Comparison of ENCODE assay signal across 23 mouse cellular contexts in genomic region chr17:29747466-29747865, GRCm38 (mm10). TPM values are rescaled to one million over a fixed set of nuclear protein-coding genes. Genes with fewer than 3 reads are reported as not detected.
DNase-seq lines count a peak whose midpoint lies in the region; ATAC-seq and TF ChIP-seq lines count a peak whose summit lies in the region.
"Had no signal": no experiment of that assay in that cellular context is flagged by ENCODE, and none has a peak within 500 bp of the region (broad histone marks: within the 10 kb centered on the region; RNA-seq: fewer than 3 reads in every experiment).

No protein-coding gene starts in this region.

- peaks cover 10% of the 10 kb centered on the region; the same call in 1 of the 2 replicates for H3K4me1 ChIP-seq in kidney, postnatal 0 days (replicated peaks; ENCODE audit: insufficient read depth, low read length)
- peaks cover 31% of the 10 kb centered on the region for H3K4me1 ChIP-seq in midbrain, embryonic 12.5 days
- peaks cover 48% of the 10 kb centered on the region for H3K4me1 ChIP-seq in midbrain, embryonic 13.5 days (replicated peaks)
- H3K4me1 ChIP-seq in limb, embryonic 10.5 days, result peaks cover 36% of the 10 kb centered on the region

- H3K4me2 ChIP-seq in kidney, postnatal 0 days (ENCODE audit: low read length), result no peak overlapping the region
- H3K4me2 ChIP-seq in midbrain, embryonic 12.5 days (replicated peaks), result no peak overlapping the region
- H3K4me2 ChIP-seq in midbrain, embryonic 13.5 days (replicated peaks), result no peak overlapping the region
- H3K4me2 ChIP-seq: heart, embryonic 11.5 days; hindbrain, embryonic 15.5 days; intestine, embryonic 15.5 days; kidney, embryonic 15.5 days; limb, embryonic 12.5 days; liver, embryonic 11.5 days had no signal

- WGBS in kidney, postnatal 0 days, result 54% methylated on average over 6 of the region's 6 CpGs
- WGBS in midbrain, embryonic 12.5 days, result 57% methylated on average over 6 of the region's 6 CpGs
- WGBS in midbrain, embryonic 13.5 days, result 57% methylated on average over 6 of the region's 6 CpGs
- 63% methylated on average over 6 of the region's 6 CpGs for WGBS in limb, embryonic 10.5 days

- no peaks in the 10 kb centered on the region for H3K36me3 ChIP-seq in kidney, postnatal 0 days (ENCODE audit: insufficient read depth, low read length)
- no peaks in the 10 kb centered on the region for H3K36me3 ChIP-seq in midbrain, embryonic 12.5 days
- H3K36me3 ChIP-seq in midbrain, embryonic 13.5 days, result no peaks in the 10 kb centered on the region
- H3K36me3 ChIP-seq in limb, embryonic 10.5 days, result no peaks in the 10 kb centered on the region
- H3K36me3 ChIP-seq: forebrain, embryonic 10.5 days; hindbrain, embryonic 15.5 days; intestine, embryonic 15.5 days; kidney, embryonic 15.5 days; limb, embryonic 12.5 days had no signal

- no peak for ATAC-seq in kidney, postnatal 0 days (replicated peaks; ENCODE audit: low FRiP score, low read depth)
- ATAC-seq in midbrain, embryonic 12.5 days (ENCODE audit: low FRiP score, low read depth), result no peak
- no peak for ATAC-seq in midbrain, embryonic 13.5 days
- ATAC-seq: forebrain, embryonic 16.5 days; intestine, embryonic 15.5 days; liver, postnatal 0 days had no signal

- H3K27ac ChIP-seq in kidney, postnatal 0 days, result no peak overlapping the region
- H3K27ac ChIP-seq in midbrain, embryonic 12.5 days (replicated peaks), result peak overlapping the region; percentile 39; the same call in 1 of the 2 replicates
- no peak overlapping the region for H3K27ac ChIP-seq in midbrain, embryonic 13.5 days
- H3K27ac ChIP-seq in limb, embryonic 10.5 days, result peak overlapping the region; percentile 44; the same call in 1 of the 2 replicates
- H3K27ac ChIP-seq: forebrain, embryonic 10.5 days; hindbrain, embryonic 15.5 days; intestine, embryonic 15.5 days; kidney, embryonic 15.5 days; layer of hippocampus, adult 2 months; limb, embryonic 12.5 days had no signal

- no peak overlapping the region for H3K9ac ChIP-seq in kidney, postnatal 0 days (ENCODE audit: low read depth, low read length)
- no peak overlapping the region for H3K9ac ChIP-seq in midbrain, embryonic 12.5 days (replicated peaks)
- H3K9ac ChIP-seq in midbrain, embryonic 13.5 days (replicated peaks), result no peak overlapping the region
- H3K9ac ChIP-seq: hindbrain, embryonic 15.5 days; intestine, embryonic 15.5 days; kidney, embryonic 15.5 days; limb, embryonic 12.5 days; liver, postnatal 0 days had no signal

- TF ChIP-seq CTCF in kidney, postnatal 0 days (IDR thresholded peaks at IDR 0.05; ENCODE audit: low read depth), result no peak

- no peaks in the 10 kb centered on the region for H3K9me3 ChIP-seq in kidney, postnatal 0 days (replicated peaks; ENCODE audit: low read length)
- H3K9me3 ChIP-seq in midbrain, embryonic 12.5 days, result no peaks in the 10 kb centered on the region
- no peaks in the 10 kb centered on the region for H3K9me3 ChIP-seq in midbrain, embryonic 13.5 days
- H3K9me3 ChIP-seq in limb, embryonic 10.5 days (replicated peaks), result no peaks in the 10 kb centered on the region
- H3K9me3 ChIP-seq: forebrain, embryonic 10.5 days; hindbrain, embryonic 15.5 days; intestine, embryonic 15.5 days; kidney, embryonic 15.5 days; limb, embryonic 12.5 days had no signal

- no peak overlapping the region for H3K4me3 ChIP-seq in kidney, postnatal 0 days (replicated peaks; ENCODE audit: low read depth, low read length)
- no peak overlapping the region for H3K4me3 ChIP-seq in midbrain, embryonic 12.5 days
- H3K4me3 ChIP-seq in midbrain, embryonic 13.5 days (replicated peaks), result no peak overlapping the region
- no peak overlapping the region for H3K4me3 ChIP-seq in limb, embryonic 10.5 days
- H3K4me3 ChIP-seq: forebrain, embryonic 10.5 days; hindbrain, embryonic 15.5 days; intestine, embryonic 15.5 days; kidney, embryonic 15.5 days; layer of hippocampus, adult 2 months; limb, embryonic 12.5 days had no signal

- DNase-seq in kidney, postnatal 0 days (ENCODE audit: low spot score), result peak; percentile 59
- DNase-seq in kidney, adult 8-10 months, result no peak
- peak; percentile 96 for DNase-seq in R1 (ENCODE audit: low read depth, low spot score)
- DNase-seq in limb, embryonic 10.5 days (ENCODE audit: low spot score), result no peak
- DNase-seq in cerebellum, postnatal 14 days, result no peak
- DNase-seq: adrenal gland, postnatal 25 days; cerebellum, adult 8-10 months; gastrocnemius, postnatal 10 days; layer of hippocampus, postnatal 36 days; liver, postnatal 0 days; lung, postnatal 10 days; thymus, postnatal 14 days had no signal

- H3K27me3 ChIP-seq in kidney, postnatal 0 days (ENCODE audit: insufficient read depth, low read length), result no peaks in the 10 kb centered on the region
- H3K27me3 ChIP-seq in midbrain, embryonic 12.5 days, result 0 out of 2 replicates have a peak, but pooled peaks cover 4% of the 10 kb centered on the region
- no peaks in the 10 kb centered on the region for H3K27me3 ChIP-seq in midbrain, embryonic 13.5 days
- H3K27me3 ChIP-seq in limb, embryonic 10.5 days (ENCODE audit: low read depth, poor library complexity, severe bottlenecking), result peaks cover 45% of the 10 kb centered on the region; the same call in 1 of the 2 replicates
- H3K27me3 ChIP-seq: hindbrain, embryonic 15.5 days; intestine, embryonic 15.5 days had no signal

RNA-seq across cellular contexts. Expression of gene Ccdc167, which starts 30.6 kb away (rescaled TPM):
- 8.2 and 9.2 TPM in 2 replicates for polyA plus RNA-seq in kidney, postnatal 0 days (2015; fragmentation: Nextera tagmentation; extraction: Ambion mirVana)
- polyA plus RNA-seq in midbrain, embryonic 12.5 days (2016; fragmentation: Nextera tagmentation; extraction: Ambion mirVana), result 15.6 and 15.9 TPM in 2 replicates
- 11.4 and 12.0 TPM in 2 replicates for polyA plus RNA-seq in midbrain, embryonic 13.5 days (2015; fragmentation: Nextera tagmentation; extraction: Ambion mirVana)
- 16.2 and 21.4 TPM in 2 replicates for polyA plus RNA-seq in limb, embryonic 10.5 days (2016; fragmentation: Nextera tagmentation; extraction: Ambion mirVana)

Comparison
In these comparisons a context has a peak if more than half of its experiments do, and no peak if none do; other contexts are left out.
1. DNase-seq: peak in kidney, postnatal 0 days (single experiment) and R1 (single experiment); none in kidney, adult 8-10 months (0 of 2), limb, embryonic 10.5 days (single experiment) and cerebellum, postnatal 14 days (0 of 2).
2. H3K27ac ChIP-seq: peak in midbrain, embryonic 12.5 days (single experiment) and limb, embryonic 10.5 days (single experiment); none in kidney, postnatal 0 days (single experiment) and midbrain, embryonic 13.5 days (single experiment).